Mouse (Mus musculus) embryo, embryonic 11 days (tissue): ENCODE results near the gene Tsc22d2.
"Not testable (repeated sequence)": the region's sequence is repeated elsewhere in the genome, so short reads cannot be mapped to it uniquely, and the experiment has no call there.

ENCODE experiments used
- DNase-seq: peaks from one replicate; pipeline ENCODE4 v3.0.0-alpha.2; 2015

Gene Tsc22d2

GRCm38 (mm10) chr3:58434414-58434813 lies 19.9 kb downstream of the Tsc22d2 start:
- DNase-seq: no peak

GRCm38 (mm10) chr3:58448230-58448629 lies 33.7 kb downstream of the Tsc22d2 start:
- peak; percentile 25 for DNase-seq

GRCm38 (mm10) chr3:58449487-58449886 lies 35.0 kb downstream of the Tsc22d2 start:
- DNase-seq: no peak

- DNase-seq: no peak
Measured at GRCm38 (mm10) chr3:58454414-58455205, 40.1 kb downstream of the Tsc22d2 start.

GRCm38 (mm10) chr3:58455255-58455654 lies 40.7 kb downstream of the Tsc22d2 start:
- no peak for DNase-seq

- no peak for DNase-seq
Measured at GRCm38 (mm10) chr3:58469655-58470437, 55.3 kb downstream of the Tsc22d2 start.

- DNase-seq: not testable (repeated sequence)
Measured at GRCm38 (mm10) chr3:58475298-58475697, 60.8 kb downstream of the Tsc22d2 start.

GRCm38 (mm10) chr3:58478755-58479455 lies 64.4 kb downstream of the Tsc22d2 start:
- DNase-seq: no peak

- peak; percentile 4 for DNase-seq
Measured at GRCm38 (mm10) chr3:58485883-58486282, 71.4 kb downstream of the Tsc22d2 start.

- no peak for DNase-seq
Measured at GRCm38 (mm10) chr3:58487121-58487520, 72.6 kb downstream of the Tsc22d2 start.

- no peak for DNase-seq
Measured at GRCm38 (mm10) chr3:58487999-58488775, 73.7 kb downstream of the Tsc22d2 start.

- peak; percentile 26 for DNase-seq
Measured at GRCm38 (mm10) chr3:58490787-58491186, 76.3 kb downstream of the Tsc22d2 start.

GRCm38 (mm10) chr3:58493621-58494020 lies 79.1 kb downstream of the Tsc22d2 start:
- no peak for DNase-seq

- DNase-seq: no peak
Measured at GRCm38 (mm10) chr3:58501961-58502360, 87.4 kb downstream of the Tsc22d2 start.

- no peak for DNase-seq
Measured at GRCm38 (mm10) chr3:58503720-58504333, 89.3 kb downstream of the Tsc22d2 start.

GRCm38 (mm10) chr3:58504676-58505075 lies 90.2 kb downstream of the Tsc22d2 start:
- no peak for DNase-seq

- no peak for DNase-seq
Measured at GRCm38 (mm10) chr3:58508020-58508750, 93.7 kb downstream of the Tsc22d2 start.

GRCm38 (mm10) chr3:58511581-58511980 lies 97.1 kb downstream of the Tsc22d2 start:
- no peak for DNase-seq

GRCm38 (mm10) chr3:58512740-58513139 lies 98.2 kb downstream of the Tsc22d2 start:
- DNase-seq: no peak

GRCm38 (mm10) chr3:58513483-58513882 lies 99.0 kb downstream of the Tsc22d2 start:
- DNase-seq: no peak

GRCm38 (mm10) chr3:58515947-58516601 lies 101.6 kb downstream of the Tsc22d2 start:
- no peak for DNase-seq
